Mouse (Mus musculus): ENCODE data around the gene Dars.

GRCm38 (mm10) chr1:128386487-128386886 lies 30.7 kb downstream of the Dars start:
- TF ChIP-seq CTCF (IDR thresholded peaks at IDR 0.05; ENCODE audit: control insufficient read depth, insufficient read depth, low read length) = no peak
- TF ChIP-seq POLR2A (IDR thresholded peaks at IDR 0.05; ENCODE audit: borderline replicate concordance, control insufficient read depth, low read depth, low read length) = no peak
